Mouse (Mus musculus) lung, adult 10 weeks (tissue): ENCODE measurements around the gene A630095N17Rik. TPM values are rescaled to one million over a fixed set of nuclear protein-coding genes. Genes with fewer than 3 reads are reported as not detected.

Experiments used
- polyA plus RNA-seq: library from polyadenylated mRNA; stranded (reverse); fragments of 350-450 nt; fragmentation: Illumina TruSeq; extraction: RNeasy Lipid Tissue Mini Kit (QIAGEN cat#74804); gene quantifications from one replicate; pipeline ENCODE4 v1.2.3, GENCODE M21; 2014; ENCODE audit warnings: low read depth, low replicate concordance; ENCODE audit not compliant: insufficient read depth

Gene A630095N17Rik
- not detected for polyA plus RNA-seq

DNA sequence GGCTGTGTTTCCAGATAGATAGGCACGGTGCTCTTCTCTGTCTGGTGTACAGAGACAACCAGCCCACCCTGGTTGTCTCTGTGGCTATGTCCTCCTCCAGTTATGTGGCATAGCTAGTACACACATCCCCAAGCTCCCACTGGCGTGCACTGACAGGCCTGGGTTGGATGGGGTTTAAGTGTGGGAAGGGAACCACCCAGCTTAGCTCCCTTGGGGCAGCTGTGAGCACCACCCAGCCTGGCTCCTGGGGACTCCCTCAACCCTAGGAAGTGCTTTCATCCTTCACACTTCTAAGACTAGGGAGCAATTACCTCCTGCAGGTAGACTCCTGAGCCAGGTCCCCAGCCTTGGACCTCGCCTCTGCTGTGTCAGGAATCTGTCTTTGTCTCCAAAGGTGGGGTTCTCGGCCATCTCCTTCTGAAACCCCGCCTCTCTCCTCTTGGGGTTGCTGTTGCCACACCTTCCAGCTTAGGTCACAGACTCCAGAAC lies at the start of gene A630095N17Rik:
A630095N17Rik (minus strand) TSS at position 439 of the 489 bp plus-strand sequence.

DNA sequence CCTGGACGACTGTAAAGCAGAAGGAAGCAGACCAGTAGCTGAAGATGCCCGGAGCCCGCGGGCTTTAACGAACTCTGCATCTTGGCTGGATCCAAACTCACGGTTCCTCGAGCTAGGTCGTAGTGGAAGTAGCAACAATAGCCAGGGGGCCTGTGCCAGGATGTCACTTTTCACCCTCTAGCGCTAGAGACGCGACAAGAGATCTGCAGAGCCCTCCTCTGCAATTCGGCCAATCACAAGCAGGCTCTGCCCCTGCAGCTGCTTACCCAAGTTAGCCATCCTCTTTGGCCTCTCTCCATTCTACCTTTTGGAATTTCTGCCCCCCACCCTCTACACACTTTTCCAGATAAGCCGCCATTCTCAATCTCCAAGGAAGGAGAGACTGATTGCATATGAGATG lies 46.3 kb upstream of the A630095N17Rik start, which contains the start of gene Resp18:
Resp18 (minus strand) TSS at position 188 of the 400 bp plus-strand sequence.

GRCm38 (mm10) chr1:75264091-75264880 lies 32.4 kb upstream of the A630095N17Rik start, which contains the start of gene Ptprn:
Gene Ptprn, minus strand, starts transcription at chr1:75264502.

DNA sequence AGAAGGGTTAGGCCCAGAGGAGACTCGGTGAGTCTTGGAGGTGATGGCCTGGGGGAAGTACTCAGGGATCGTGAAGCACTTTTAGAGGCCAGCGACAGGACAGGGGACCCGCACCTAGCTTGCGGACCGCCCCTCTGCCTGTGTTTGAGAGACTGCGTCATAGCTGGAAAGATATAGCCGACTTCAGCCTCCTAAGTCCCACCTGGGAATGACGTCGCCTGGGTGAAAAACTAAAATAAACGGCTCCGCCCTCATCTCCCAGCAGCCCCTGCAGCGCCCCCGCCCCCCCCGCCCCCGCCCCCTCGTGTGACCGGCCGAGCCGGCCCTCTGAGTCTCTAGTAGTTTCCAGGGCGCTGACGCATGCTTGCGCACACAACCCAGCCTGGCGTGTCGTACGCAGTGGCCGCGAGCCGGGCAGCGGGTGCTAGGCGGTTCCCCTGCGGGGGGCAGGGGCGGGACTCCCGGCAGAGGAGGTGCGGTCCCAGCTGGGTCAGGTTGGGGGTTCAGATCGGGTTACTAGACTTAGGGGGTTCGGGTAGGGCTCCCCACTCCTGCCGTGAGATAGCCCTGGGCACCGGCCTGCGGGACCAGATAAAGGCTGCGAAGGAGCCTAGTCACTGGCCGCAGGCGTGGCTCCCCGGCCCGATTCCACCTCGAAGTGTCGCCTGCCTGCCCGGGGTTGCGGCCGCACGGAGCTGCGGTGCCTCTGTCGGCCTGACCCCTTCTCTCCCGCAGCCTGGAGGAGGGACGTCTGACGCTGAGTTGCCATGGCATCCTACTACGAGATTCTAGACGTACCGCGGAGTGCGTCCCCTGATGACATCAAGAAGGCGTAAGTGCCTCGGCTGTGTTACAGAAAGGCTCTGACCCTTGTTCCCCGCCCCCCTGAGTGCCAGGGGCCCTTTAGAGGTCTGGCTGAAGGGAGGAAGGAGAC lies 4.5 kb upstream of the A630095N17Rik start, which contains the start of gene Dnajb2:
Dnajb2 (plus strand) TSS at position 290 of the 934 bp plus-strand sequence.

GRCm38 (mm10) chr1:75219531-75219930 lies 12.4 kb downstream of the A630095N17Rik start, which contains the start of gene Tuba4a:
Gene Tuba4a, minus strand, starts transcription at chr1:75219865.

GRCm38 (mm10) chr1:75210136-75211087 lies 21.5 kb downstream of the A630095N17Rik start, which contains the start of the genes Glb1l and Stk16:
Gene Glb1l, minus strand, starts transcription at chr1:75210813.
Gene Stk16, plus strand, starts transcription at chr1:75210838.

GRCm38 (mm10) chr1:75191622-75192402 lies 40.1 kb downstream of the A630095N17Rik start, which contains the start of the genes Ankzf1 and Atg9a:
Gene Ankzf1, plus strand, starts transcription at chr1:75192151.
Gene Atg9a, minus strand, starts transcription at chr1:75192196.

GRCm38 (mm10) chr1:75180105-75180590 lies 51.8 kb downstream of the A630095N17Rik start, which contains the start of gene Abcb6:
Gene Abcb6, minus strand, starts transcription at chr1:75180392.

Other genes starting within 250 kb of the A630095N17Rik start
- 3.9 TPM for gene Nhej1, start 106.9 kb downstream of the A630095N17Rik start, polyA plus RNA-seq
- 0.54 TPM for gene Slc23a3, start 98.2 kb downstream of the A630095N17Rik start, polyA plus RNA-seq
- 42.7 TPM for gene Cnppd1, start 89.4 kb downstream of the A630095N17Rik start, polyA plus RNA-seq
- 54.4 TPM for gene Retreg2, start 89.3 kb downstream of the A630095N17Rik start, polyA plus RNA-seq
- gene Zfand2b, start 63.5 kb downstream of the A630095N17Rik start, polyA plus RNA-seq = 34.3 TPM
- gene Abcb6, start 51.7 kb downstream of the A630095N17Rik start, polyA plus RNA-seq = 11.2 TPM
- gene Ankzf1, start 40.0 kb downstream of the A630095N17Rik start, polyA plus RNA-seq = 9.2 TPM
- 12.2 TPM for gene Atg9a, start 39.9 kb downstream of the A630095N17Rik start, polyA plus RNA-seq
- gene Glb1l, start 21.3 kb downstream of the A630095N17Rik start, polyA plus RNA-seq = 4.8 TPM
- gene Stk16, start 21.3 kb downstream of the A630095N17Rik start, polyA plus RNA-seq = 62.4 TPM
- gene Tuba4a, start 12.2 kb downstream of the A630095N17Rik start, polyA plus RNA-seq = 60.2 TPM
- 51.1 TPM for gene Dnajb2, start 4.3 kb upstream of the A630095N17Rik start, polyA plus RNA-seq
- 1.7 TPM for gene Ptprn, start 32.4 kb upstream of the A630095N17Rik start, polyA plus RNA-seq
- 1.6 TPM for gene Resp18, start 46.3 kb upstream of the A630095N17Rik start, polyA plus RNA-seq
- gene Dnpep, start 85.9 kb upstream of the A630095N17Rik start, polyA plus RNA-seq = 53.8 TPM
- gene Des, start 128.2 kb upstream of the A630095N17Rik start, polyA plus RNA-seq = 92.4 TPM
- gene Speg, start 143.2 kb upstream of the A630095N17Rik start, polyA plus RNA-seq = 8.0 TPM
- gene Gmppa, start 203.8 kb upstream of the A630095N17Rik start, polyA plus RNA-seq = 38.9 TPM
- gene Asic4, start 218.3 kb upstream of the A630095N17Rik start, polyA plus RNA-seq = not detected
- gene Chpf, start 247.2 kb upstream of the A630095N17Rik start, polyA plus RNA-seq = 27.7 TPM
- 1.1 TPM for gene Tmem198, start 247.4 kb upstream of the A630095N17Rik start, polyA plus RNA-seq